Mouse (Mus musculus): Measurements from ENCODE around the gene Arhgef15.
A peak's percentile ranks its signal among the peaks of the same experiment; 100 is the strongest.

The Arhgef15 gene

GRCm38 (mm10) chr11:68914566-68914965 is 42.7 kb downstream of the Arhgef15 start:
- DNase-seq (ENCODE audit: low spot score) = no peak

DNA sequence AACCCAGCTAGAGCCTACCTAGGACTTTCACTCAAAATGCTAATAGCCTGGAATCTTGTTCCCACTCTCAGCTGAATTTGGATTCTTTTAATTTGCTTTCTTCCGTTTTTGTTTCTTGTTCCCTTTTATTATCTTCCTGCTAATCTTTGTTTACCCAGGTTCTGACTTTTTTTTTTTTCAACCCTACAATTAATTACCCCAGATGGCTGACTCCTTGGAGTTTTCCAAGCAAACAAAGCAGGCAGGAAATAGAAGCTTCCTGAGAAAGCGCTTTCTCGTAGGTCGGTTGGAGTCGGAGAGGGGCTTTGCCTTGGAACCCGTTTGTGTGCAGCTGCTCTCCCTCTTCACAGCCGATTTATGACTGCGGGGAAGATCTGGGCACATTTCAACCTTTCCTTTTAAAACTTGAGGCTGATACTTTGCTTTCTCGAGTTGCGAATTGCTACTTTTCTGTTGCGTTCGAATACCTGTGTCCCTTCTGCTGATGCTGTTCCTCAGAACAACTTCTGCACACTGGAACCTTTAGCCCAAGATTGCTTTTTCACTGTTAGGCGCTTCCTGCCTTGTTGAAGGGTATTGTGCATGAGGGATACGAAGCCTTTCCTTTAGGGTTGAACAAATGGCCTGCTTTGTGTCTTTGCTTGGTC is 45.6 kb downstream of the Arhgef15 start:
- DNase-seq (ENCODE audit: low spot score) = no peak

DNA sequence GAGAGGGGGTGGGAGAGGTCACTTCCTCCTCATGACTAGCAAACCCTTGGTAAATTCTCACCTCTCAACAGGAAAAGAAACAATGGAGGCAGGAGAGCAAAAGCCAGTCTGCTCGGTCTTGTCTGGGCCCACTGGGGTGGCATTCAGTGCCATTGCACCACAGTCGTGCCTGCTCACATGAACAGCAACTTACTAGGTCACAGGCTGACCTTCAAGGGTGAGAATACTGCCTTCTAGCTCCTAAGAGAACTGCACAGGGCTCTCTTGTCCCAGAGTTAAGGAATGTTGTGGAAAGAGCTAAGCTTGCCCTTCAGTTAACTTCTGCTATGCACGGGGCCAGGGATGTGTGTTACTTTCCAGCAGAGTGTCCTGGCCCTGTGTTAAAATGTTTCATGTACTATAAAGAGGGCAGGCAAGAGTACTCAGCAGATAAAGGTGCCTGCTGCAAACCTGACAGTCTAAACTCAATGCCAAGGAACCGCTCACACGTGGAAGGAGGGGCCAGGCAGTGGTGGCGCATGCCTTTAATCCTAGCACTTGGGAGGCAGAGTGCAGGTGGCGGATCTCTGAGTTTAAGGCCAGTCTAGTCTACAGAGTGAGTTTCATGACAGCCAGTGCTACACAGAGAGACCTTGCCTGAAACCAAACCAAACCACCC is 48.3 kb downstream of the Arhgef15 start:
- DNase-seq (ENCODE audit: low spot score) = no peak

- no peak for DNase-seq (ENCODE audit: low spot score)
These were observed 50.0 kb downstream of the Arhgef15 start for GRCm38 (mm10) chr11:68907251-68907650.

DNA sequence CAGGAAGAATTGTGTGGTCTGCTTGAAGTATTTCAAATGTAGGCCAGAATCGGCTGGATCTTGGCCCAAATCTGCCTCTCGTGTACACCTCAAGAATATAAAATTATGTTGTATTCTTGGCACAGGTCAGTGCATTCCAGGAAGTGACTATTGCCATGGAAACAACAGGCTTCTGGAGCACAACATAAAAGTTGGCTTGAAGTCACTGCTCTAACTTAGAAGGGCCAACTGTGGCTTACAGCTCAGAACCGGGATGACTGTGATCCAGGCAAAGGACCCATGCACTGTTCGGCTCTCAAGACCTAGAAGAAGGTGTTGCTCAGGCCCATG is 50.9 kb downstream of the Arhgef15 start:
- DNase-seq (ENCODE audit: low spot score) = no peak

GRCm38 (mm10) chr11:68905665-68906460 is 51.4 kb downstream of the Arhgef15 start:
- no peak for DNase-seq (ENCODE audit: low spot score)

- DNase-seq (ENCODE audit: low spot score) = no peak
These were observed 52.1 kb downstream of the Arhgef15 start for GRCm38 (mm10) chr11:68905138-68905531.

DNA sequence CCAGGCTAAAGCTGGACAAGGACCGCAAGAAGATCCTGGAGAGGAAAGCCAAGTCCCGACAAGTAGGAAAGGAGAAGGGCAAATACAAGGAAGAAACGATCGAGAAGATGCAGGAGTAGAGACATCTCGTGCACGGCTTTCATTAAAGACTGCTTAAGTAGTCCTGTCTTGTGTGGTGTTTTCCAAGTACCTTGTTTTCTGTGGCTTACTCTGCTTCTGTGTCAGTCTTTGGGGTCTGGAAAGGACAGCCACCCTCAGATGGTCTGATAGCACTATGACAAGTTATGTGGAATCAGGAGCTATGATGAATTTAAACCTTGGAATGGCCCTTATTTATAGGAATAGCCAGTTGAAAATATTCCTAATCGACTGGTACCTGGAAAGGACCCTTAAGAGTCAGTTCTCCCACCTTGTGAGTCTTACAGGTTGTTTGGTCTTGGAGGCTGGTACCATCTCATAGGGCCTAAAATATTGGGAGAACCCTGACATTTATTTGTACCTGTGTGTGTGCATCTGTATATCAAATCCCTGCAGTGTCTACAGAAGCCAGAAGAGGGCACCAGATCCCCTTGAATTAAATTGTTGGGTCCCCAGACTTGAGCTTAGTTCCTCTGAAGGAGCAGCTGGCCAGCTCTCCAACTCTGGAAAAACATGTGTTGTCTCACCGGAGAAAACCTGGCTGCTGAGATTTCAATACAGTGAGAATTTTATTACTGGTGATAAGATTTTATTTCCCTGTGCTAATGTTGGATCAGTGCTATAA is 52.7 kb downstream of the Arhgef15 start:
- peak; percentile 84 for DNase-seq (ENCODE audit: low spot score)

- no peak for DNase-seq (ENCODE audit: low spot score)
These were observed 53.5 kb downstream of the Arhgef15 start for GRCm38 (mm10) chr11:68903775-68904174.

DNA sequence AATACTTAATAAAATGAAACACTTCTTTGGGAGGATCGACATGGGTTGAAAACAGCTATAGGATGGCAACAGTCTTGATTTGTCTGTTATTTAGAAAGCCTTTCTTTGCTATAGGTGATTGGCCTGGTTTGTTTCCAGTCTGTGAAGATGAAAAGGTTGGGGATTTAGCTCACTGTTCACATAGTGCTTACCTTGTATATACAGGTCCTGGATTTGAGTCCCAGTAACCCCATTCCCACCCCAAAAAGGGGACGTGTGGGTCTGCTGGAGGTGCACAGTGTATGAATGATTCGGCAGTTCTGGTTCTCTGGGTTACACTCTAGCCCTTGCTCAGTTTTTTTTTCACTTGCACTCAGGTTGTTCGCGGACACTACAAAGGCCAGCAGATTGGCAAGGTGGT is 54.5 kb downstream of the Arhgef15 start:
- no peak for DNase-seq (ENCODE audit: low spot score)

GRCm38 (mm10) chr11:68902367-68902766 is 54.9 kb downstream of the Arhgef15 start:
- DNase-seq (ENCODE audit: low spot score) = no peak

DNA sequence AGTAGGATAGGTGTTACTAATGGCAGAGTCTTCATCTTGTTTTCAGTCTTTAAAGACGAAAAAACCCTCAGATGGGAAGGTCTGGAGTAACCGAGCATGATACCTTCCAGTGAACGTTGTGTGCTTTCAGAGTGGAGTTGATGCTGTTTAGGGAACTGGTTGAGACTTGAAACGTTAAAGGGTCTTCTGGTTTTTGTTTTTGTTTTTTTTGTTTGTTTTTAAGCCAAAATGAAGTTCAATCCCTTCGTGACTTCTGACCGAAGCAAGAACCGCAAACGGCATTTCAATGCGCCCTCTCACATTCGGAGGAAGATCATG is 55.3 kb downstream of the Arhgef15 start:
- DNase-seq (ENCODE audit: low spot score) = no peak

DNA sequence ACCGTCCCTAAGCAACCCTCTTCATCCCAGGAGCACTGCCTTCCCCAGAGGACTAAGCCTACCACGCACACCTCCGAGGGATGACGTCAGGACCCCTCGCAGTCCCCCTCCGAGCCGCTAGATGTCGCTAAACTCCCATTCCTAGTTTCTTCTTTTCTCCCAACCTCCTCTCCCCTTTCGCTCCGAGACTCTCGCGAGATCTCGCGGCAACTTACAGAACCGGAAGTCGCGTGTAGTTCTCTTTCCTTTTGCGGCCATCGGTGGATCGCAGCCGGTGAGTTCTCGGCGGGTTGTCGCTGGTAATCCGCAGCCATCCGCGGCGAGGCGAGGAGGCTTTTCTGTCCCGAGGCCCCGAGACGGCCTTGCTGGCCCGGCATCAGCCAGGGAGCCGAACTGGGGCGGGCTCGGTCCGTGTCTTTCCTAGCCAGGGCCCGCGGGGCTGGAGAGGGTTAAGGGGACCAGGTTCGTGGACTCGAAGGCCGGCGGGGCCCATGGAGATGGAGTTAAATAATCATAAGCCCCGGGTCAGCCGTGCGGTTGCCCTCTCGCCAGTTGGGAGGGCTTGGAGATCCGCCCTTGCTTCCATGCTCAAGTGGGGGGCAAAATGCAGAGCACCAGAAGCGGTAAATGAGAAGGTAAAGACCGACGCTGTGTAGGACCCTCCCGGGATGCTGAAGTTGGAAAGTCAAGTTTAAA is 55.8 kb downstream of the Arhgef15 start, which contains the start of gene Rpl26:
TSS of gene Rpl26 (plus strand) at position 233 of the 696 bp plus-strand sequence.
- DNase-seq (ENCODE audit: low spot score) = peak; percentile 98

DNA sequence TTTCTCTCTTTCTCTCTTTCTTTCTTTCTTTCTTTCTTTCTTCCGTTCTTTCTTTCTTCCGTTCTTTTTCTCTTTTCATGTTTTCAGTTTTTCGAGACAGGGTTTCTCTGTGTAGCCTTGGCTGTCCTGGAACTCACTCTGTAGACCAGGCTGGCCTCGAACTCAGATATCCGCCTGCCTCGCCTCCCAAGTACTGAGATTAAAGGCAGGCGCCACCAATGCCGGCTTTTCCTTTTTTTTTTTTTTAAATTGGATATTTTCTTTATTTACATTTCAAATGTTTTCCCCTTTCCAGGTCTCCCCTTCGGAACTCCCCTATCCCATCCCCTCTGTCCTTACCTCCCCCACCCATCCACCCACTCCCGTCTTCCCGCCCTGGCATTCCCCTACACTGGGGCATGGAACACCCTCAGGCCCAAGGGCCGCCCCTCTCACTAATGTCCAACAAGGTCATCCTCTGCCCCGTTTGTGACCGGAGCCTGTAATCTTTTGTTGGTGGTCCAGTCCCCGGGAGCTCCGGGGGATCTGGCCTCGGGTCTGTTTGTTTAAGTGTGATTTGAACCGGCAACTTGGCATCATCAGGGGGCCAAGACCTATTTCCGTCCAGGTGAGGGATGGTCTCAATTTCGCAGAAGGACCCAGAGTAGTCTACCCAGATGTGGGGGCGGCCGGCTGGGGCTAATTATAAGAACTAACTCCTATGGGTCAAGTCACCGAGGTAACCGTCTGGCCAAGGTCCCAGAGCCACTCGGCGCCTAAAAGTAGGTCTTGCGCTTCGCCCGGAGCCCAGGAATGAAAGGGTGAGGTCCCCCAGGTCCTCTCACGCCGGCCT is 56.5 kb downstream of the Arhgef15 start:
- no peak for DNase-seq (ENCODE audit: low spot score)

DNA sequence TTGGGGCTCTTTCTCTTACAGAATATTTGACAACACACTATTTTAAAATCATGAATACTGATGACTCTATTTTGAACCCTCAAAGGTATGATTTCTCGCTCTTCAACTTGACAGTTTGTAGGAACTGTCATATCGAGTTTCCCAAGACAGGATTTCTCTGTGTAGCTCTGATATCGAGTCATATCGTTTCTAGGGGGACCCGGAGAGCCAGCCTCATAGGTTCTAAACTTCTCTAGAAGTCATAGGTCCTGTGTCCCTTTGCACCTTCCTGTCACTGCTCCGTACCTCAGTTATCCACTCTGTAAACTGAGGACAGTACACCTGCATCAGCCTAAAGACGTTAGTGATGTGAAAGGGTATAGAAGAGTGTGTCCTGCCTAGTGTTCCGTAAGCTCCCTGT is 57.5 kb downstream of the Arhgef15 start:
- DNase-seq (ENCODE audit: low spot score) = no peak

DNA sequence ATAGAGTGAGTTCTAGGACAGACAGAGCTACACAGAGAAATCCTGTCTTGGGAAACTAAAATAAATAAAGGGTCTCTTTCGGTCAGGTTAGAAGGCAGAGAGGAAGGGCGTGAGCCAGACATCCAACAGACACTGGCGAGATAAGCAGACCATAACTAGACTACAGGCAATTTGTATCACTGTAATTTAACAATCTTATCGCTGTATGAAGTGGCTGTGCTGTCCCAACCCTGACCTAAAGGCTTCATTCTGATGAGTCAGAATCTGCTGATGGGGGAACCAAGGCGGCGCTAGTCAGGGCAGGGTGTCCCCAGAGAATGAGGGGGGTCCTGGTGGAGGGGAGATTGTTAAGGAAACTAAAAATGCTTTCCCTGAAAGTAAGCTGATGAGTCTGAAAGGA is 58.5 kb downstream of the Arhgef15 start:
- DNase-seq (ENCODE audit: low spot score) = no peak

GRCm38 (mm10) chr11:68897838-68898237 is 59.4 kb downstream of the Arhgef15 start:
- no peak for DNase-seq (ENCODE audit: low spot score)

- peak; percentile 33 for DNase-seq (ENCODE audit: low spot score)
These were observed 60.2 kb downstream of the Arhgef15 start for GRCm38 (mm10) chr11:68897120-68897519.

DNA sequence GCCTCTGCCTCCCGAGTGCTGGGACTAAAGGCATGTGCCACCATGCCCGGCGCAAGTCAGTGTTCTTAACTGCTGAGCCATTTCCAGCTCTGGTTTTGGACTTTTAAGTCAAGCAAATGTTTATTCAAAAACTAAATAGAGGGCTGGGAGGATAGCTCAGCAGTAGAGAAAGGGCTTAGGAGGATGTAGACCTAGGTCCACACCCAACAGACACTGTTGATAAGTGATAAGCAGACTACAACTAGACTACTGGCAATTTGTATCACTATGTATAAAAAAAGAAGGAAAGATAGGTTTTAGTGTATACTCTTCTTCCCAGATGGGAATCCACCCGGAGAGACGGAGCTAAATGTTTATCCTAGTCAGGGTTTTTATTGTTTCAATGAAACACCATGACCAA is 61.0 kb downstream of the Arhgef15 start:
- DNase-seq (ENCODE audit: low spot score) = no peak

DNA sequence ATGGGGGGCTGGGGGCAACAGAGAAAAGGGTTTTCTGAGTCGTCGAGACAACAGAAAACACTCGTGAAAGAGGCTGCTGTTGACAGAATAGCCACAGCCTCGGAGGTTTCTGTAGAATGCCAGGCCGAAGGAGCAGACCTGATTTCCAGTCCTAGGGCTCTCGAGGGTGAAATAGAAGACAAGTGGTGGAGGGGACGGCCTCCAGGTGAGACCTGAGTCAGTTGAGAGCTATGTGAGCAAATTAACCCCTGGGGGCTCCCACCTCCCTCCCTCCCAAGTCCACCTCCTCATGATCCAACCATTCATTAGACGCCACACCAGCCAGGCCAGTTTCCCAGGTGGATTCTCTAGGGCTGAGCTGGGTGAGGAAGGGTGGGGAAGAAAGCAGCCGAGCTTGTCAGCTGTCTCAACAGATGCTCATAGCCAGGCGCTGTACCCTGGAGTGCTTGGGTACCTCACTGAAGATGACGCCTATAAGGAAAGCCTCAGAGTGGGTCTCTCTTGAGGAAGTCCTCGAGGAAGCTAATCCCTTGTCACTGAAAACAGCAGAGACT is 63.3 kb downstream of the Arhgef15 start:
- no peak for DNase-seq (ENCODE audit: low spot score)
